Mouse (Mus musculus): Measurements from ENCODE around the gene Mfsd12.

Gene Mfsd12

GRCm38 (mm10) chr10:81356352-81356990, 820 bp upstream of the Mfsd12 start:
- DNase-seq (ENCODE audit: low spot score) = no peak

GRCm38 (mm10) chr10:81358209-81358608, 918 bp downstream of the Mfsd12 start:
- no peak for DNase-seq (ENCODE audit: low spot score)

GRCm38 (mm10) chr10:81358841-81359240, 1.6 kb downstream of the Mfsd12 start:
- DNase-seq (ENCODE audit: low spot score) = no peak

GRCm38 (mm10) chr10:81360721-81361120, 3.4 kb downstream of the Mfsd12 start:
- no peak for DNase-seq (ENCODE audit: low spot score)

- DNase-seq (ENCODE audit: low spot score) = no peak
Measured at GRCm38 (mm10) chr10:81362336-81362949, 5.2 kb downstream of the Mfsd12 start.

GRCm38 (mm10) chr10:81363436-81364346, 6.4 kb downstream of the Mfsd12 start:
- DNase-seq (ENCODE audit: low spot score) = no peak

- no peak for DNase-seq (ENCODE audit: low spot score)
Measured at GRCm38 (mm10) chr10:81364666-81365065, 7.4 kb downstream of the Mfsd12 start.

DNA sequence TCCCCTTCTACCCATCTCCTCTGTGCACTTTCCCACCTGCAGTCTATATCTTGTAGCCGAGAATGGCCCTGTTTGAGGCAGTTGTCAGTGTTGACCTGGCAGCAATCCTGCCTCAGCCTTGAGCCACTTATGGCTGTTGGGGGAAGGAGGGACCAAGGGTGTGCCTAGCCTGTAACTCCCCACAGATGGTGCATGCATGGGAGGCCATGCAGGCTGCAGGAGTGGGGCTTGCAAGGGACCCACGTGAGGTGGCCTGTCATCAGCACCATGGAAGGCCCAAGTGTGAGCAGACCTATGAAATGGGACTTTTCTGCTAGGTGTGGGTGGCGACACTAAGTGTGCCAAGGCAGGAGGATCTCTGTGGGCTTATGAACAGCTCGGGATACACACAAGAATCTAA, 7.8 kb downstream of the Mfsd12 start:
- DNase-seq (ENCODE audit: low spot score) = no peak

- no peak for DNase-seq (ENCODE audit: low spot score)
Measured at GRCm38 (mm10) chr10:81365672-81366476, 8.6 kb downstream of the Mfsd12 start, which contains the start of gene 4930404N11Rik. Gene 4930404N11Rik, minus strand, starts transcription at chr10:81365816.

DNA sequence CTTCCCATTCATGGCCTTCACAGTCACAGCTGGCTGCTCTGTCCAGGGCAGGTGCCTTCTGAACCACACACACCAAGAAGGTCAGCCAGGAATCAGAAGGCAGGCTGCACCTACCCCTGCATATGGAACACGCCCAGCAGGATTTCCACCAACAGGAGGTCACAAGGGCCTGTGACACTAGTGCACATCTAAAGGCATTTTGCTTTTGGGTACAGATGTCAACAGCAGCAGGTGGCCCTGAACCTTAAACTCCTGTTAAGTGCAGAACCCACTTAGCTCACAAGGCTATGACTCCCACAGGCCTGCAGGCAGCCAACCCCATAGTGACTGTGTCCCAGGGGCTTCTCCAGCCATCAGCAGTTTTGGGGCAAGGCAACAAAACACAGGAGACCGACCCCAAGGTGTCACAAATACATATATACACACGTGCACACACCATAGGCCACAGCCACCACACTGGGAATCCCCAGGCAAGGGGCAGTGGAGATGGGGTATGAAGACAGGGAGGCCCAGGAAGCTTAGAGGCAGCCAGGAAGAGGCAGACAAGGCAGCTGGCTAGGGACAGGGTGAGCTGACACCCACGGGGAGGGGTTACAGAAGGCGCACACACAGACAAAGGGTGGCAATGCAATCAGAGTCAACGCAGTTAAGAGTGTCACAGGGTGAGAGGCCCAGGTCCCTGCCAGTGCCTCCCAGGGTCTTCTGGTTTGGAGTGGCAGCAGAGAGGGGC, 9.4 kb downstream of the Mfsd12 start:
- no peak for DNase-seq (ENCODE audit: low spot score)

- no peak for DNase-seq (ENCODE audit: low spot score)
Measured at GRCm38 (mm10) chr10:81367207-81367495, 9.9 kb downstream of the Mfsd12 start.

GRCm38 (mm10) chr10:81375322-81375721, 18.0 kb downstream of the Mfsd12 start:
- no peak for DNase-seq (ENCODE audit: low spot score)

- DNase-seq (ENCODE audit: low spot score) = no peak
Measured at GRCm38 (mm10) chr10:81376561-81377361, 19.5 kb downstream of the Mfsd12 start.

GRCm38 (mm10) chr10:81377362-81377664, 20.0 kb downstream of the Mfsd12 start:
- DNase-seq (ENCODE audit: low spot score) = no peak

DNA sequence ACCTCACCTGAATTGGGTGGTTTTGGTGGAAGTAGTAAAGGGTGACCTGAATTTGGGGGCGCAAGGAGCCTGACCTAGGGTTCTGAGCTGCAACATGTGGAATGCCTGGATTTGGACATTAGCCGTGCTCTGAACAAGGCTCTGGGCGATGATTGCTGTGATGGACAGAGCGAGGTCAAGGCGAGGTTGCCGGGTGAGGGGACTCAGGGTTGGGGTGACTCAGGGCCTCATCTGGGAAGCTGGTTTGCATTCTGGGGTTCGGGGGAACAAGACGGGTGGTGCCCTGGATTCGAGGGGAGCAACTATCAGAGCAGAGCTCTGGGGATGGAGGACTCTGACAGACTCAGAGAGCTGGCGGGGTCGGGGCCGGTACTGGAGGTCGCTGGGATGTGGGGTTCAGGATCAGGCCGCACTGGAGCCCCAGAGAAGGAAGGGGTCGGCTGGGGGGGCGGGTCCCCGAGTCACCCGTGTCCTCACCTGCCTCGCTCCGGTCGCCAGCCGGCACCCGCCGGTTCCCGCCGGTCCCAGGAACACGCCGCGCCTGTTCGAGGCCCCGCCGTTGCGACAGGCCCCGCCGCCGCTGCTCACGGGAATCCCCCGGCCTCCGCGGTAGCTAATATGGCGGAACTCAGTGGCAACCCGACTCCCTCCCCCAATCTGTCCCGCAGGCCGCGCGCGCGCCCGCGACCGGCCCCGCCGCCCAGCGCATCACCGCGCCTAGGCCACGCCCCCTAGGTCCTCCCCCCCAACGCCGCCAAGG, 20.7 kb downstream of the Mfsd12 start, which contains the start of gene Fzr1:
TSS of gene Fzr1 (minus strand) at position 724 of the 760 bp plus-strand sequence.
- DNase-seq (ENCODE audit: low spot score) = no peak

- DNase-seq (ENCODE audit: low spot score) = peak; percentile 100
Measured at GRCm38 (mm10) chr10:81378553-81379182, 21.4 kb downstream of the Mfsd12 start.

- DNase-seq (ENCODE audit: low spot score) = no peak
Measured at GRCm38 (mm10) chr10:81379183-81379553, 21.9 kb downstream of the Mfsd12 start.

DNA sequence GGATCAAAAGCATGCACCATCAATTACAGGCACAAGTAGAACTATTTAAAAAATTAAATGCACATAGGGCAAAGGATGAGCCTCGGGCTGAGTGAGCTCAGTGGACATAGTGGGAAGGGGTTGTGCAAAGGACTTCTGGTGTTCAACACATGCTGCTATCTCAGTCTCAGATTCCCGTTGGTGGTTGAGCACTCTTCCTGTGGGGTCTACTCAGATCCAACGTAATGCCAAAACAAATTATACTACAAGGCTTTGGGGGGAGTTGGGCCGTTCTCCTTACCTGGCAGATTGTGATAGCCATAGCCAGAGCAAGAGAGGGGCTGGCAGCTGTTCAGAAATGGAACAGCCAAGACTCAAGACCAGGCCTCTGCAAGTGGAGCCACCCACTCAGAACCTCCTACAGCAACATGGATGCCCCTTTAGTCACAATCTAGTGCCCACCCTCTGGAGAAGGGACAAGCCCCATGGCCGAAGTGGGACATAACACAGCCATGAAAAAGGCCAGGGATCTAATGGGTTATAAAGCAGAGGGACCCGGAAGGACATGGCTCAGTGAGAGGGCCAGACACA, 22.6 kb downstream of the Mfsd12 start:
- DNase-seq (ENCODE audit: low spot score) = no peak

DNA sequence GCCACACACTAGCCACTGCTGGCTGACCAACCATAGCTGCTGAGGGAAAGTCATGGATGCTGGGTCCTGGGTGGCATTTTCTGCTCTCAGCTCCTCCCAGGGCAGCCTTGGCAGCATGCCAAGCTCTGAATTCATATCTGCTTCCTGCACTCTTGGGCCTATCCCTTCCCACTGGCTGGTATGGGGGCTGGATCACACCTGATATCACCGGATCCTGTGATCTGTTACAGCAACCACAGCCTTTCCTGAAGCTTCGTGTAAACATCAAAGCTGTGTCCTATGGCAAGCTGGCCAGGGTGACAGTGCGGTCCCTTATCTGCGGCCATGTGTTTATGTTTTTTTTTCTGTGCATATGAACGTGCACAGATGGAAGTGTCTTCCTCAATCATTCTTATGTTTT, 24.7 kb downstream of the Mfsd12 start:
- no peak for DNase-seq (ENCODE audit: low spot score)
